Mouse (Mus musculus) E14TG2a.4 (cell line): ENCODE measurements around the gene Atrnl1.
"Not testable (repeated sequence)": the region's sequence is repeated elsewhere in the genome, so short reads cannot be mapped to it uniquely, and the experiment has no call there.

Experiments used
- H3K27me3 ChIP-seq: 2 replicates; pipeline ENCODE4 v1.6.1; 2014; ENCODE audit warnings: low read length, control low read depth; ENCODE audit not compliant: insufficient read depth
- H3K36me3 ChIP-seq: 2 replicates; pipeline ENCODE4 v1.6.1; 2014; ENCODE audit warnings: low read length, control low read depth; ENCODE audit not compliant: insufficient read depth
- H3K4me1 ChIP-seq: replicated peaks from 2 replicates; pipeline ENCODE4 v1.6.1; 2014; ENCODE audit warnings: low read depth, low read length, control low read depth
- H3K4me3 ChIP-seq: replicated peaks from 2 replicates; pipeline ENCODE4 v1.5.1; 2014; ENCODE audit warnings: mild to moderate bottlenecking, low read length
- H3K9me3 ChIP-seq: 2 replicates; pipeline ENCODE4 v1.6.1; 2014; ENCODE audit warnings: low read length, control low read depth
- CTCF ChIP-seq: conservative IDR thresholded peaks from 2 replicates; pipeline ENCODE4 v1.5.1; 2014; ENCODE audit warnings: low read length
- NANOG ChIP-seq: IDR thresholded peaks from 2 replicates; pipeline ENCODE4 v1.6.1; 2014; ENCODE audit warnings: borderline replicate concordance, low read length, mixed read lengths
- POU5F1 ChIP-seq: IDR thresholded peaks from 2 replicates; pipeline ENCODE4 v1.6.1; 2014; ENCODE audit warnings: low read length, borderline replicate concordance

Gene Atrnl1

GRCm38 (mm10) chr19:58029661-58030060 lies 418.8 kb downstream of the Atrnl1 start:
- Histone ChIP-seq H3K4me3 (no peak overlapping the region), H3K27me3 (no peaks in the 10 kb centered on the region), H3K36me3 (no peaks in the 10 kb centered on the region), H3K4me1 (no peaks in the 10 kb centered on the region), H3K9me3 (peaks cover 4% of the 10 kb centered on the region; the same call in 1 of the 2 replicates)
- TF ChIP-seq POU5F1 (no peak), NANOG (no peak), CTCF (no peak)

DNA sequence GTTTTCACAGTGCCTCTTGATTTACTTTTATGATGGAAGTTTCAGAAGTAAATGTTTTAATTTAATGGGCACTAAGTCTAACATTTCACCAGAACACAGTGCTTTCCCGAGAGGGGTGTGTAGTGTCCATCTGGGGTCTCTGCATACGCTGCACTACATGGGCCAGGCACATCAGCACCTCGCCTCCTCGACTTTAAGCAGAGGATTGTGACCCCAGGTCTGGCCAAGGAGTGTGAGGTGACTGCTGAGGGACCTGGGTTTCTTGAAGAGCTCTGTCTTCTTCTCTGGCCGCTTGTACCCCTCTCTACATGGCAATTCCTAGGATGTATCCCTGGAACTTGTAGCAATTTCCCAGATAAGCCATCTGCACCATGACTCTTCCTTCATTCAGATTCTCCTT lies 422.4 kb downstream of the Atrnl1 start:
- no peaks in the 10 kb centered on the region for H3K4me1 ChIP-seq
- peaks cover 4% of the 10 kb centered on the region; the same call in 1 of the 2 replicates for H3K9me3 ChIP-seq
- no peak for TF ChIP-seq NANOG
- no peak for TF ChIP-seq CTCF
- no peak for TF ChIP-seq POU5F1

GRCm38 (mm10) chr19:58036166-58036565 lies 425.3 kb downstream of the Atrnl1 start:
- Histone ChIP-seq H3K4me1 (no peaks in the 10 kb centered on the region), H3K9me3 (0 out of 2 replicates have a peak, but pooled peaks cover 5% of the 10 kb centered on the region), H3K27me3 (no peaks in the 10 kb centered on the region), H3K4me3 (no peak overlapping the region), H3K36me3 (no peaks in the 10 kb centered on the region)
- TF ChIP-seq NANOG (no peak), CTCF (no peak), POU5F1 (no peak)

More for the DNA sequence above, 422.4 kb downstream of the Atrnl1 start:
- Histone ChIP-seq H3K4me3 (no peak overlapping the region), H3K36me3 (no peaks in the 10 kb centered on the region), H3K27me3 (no peaks in the 10 kb centered on the region)

DNA sequence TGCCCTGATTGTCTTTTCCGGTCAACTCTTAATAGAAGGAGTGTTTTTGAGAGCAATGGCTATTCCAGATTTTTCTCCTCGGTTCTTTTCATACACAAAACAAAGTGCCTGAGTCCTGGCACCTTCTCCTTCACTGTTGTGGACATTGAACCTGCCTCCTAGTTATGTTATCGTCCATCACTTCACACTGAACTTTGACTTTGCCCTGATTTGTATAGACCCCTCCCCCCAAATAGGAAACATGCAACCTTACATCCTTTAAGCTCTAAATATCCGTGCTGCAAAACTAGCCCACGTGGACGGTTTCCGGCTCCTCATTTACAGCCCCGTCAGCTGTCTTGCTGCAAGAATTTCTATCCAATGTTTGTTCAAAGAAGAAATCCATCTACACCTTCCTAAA lies 432.3 kb downstream of the Atrnl1 start:
- no peak for TF ChIP-seq CTCF
- TF ChIP-seq POU5F1: no peak
- TF ChIP-seq NANOG: no peak
- H3K27me3 ChIP-seq: no peaks in the 10 kb centered on the region
- H3K4me1 ChIP-seq: no peaks in the 10 kb centered on the region
- no peaks in the 10 kb centered on the region for H3K36me3 ChIP-seq
- no peak overlapping the region for H3K4me3 ChIP-seq
- H3K9me3 ChIP-seq: 0 out of 2 replicates have a peak, but pooled peaks cover 7% of the 10 kb centered on the region

DNA sequence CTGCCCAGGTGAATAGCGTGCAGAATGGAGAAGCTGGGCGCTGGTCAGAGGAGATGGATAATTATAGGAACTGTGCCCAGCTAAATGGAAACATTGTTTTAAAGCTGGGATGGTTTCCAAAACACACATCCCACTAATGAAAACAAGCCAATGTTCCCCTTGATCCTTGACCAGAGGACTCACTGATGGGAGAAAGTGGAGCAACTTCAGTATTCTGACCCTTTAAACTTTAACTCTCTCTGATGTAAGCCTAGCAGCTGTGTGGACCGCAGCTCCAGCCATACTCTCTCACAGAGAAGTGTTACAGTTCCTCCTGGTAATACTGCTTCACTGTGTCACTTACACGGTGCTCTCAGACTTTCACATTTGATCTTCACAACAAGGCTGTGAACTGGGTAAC lies 432.7 kb downstream of the Atrnl1 start:
- TF ChIP-seq NANOG: no peak
- TF ChIP-seq CTCF: no peak
- TF ChIP-seq POU5F1: no peak
- no peaks in the 10 kb centered on the region for H3K36me3 ChIP-seq

DNA sequence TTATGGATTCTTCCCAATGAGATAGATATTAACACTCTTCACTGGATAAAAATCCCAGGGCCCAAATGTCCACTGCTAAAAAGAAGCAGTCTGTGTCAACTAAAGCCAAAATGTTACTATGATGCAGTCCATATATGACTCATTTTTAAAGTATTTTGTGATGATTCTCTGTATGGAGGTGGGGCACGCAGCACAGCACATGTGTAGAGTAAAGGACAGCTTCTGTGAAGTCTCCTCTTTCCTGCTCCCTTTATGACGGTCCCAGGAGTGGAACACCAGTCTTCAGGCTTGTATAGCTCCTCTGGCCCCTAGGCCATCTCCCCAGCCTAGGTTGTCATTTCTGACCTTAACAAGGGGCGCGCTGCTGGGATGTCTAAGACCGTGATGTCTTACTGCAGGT lies 434.0 kb downstream of the Atrnl1 start:
- H3K4me1 ChIP-seq: no peaks in the 10 kb centered on the region
- no peak overlapping the region for H3K4me3 ChIP-seq
- H3K36me3 ChIP-seq: no peaks in the 10 kb centered on the region
- H3K27me3 ChIP-seq: no peaks in the 10 kb centered on the region
- TF ChIP-seq POU5F1 (no peak), NANOG (no peak), CTCF (no peak)
- H3K9me3 ChIP-seq: 0 out of 2 replicates have a peak, but pooled peaks cover 7% of the 10 kb centered on the region

More for the DNA sequence above, 432.7 kb downstream of the Atrnl1 start:
- Histone ChIP-seq H3K9me3 (0 out of 2 replicates have a peak, but pooled peaks cover 7% of the 10 kb centered on the region), H3K27me3 (no peaks in the 10 kb centered on the region), H3K4me1 (no peaks in the 10 kb centered on the region), H3K4me3 (no peak overlapping the region)

- TF ChIP-seq CTCF (no peak), NANOG (no peak)
- Histone ChIP-seq H3K36me3 (no peaks in the 10 kb centered on the region), H3K4me3 (no peak overlapping the region), H3K9me3 (no peaks in the 10 kb centered on the region), H3K4me1 (no peaks in the 10 kb centered on the region), H3K27me3 (no peaks in the 10 kb centered on the region)
Measured at GRCm38 (mm10) chr19:58046656-58047055, 435.8 kb downstream of the Atrnl1 start.

- not testable (repeated sequence) for H3K9me3 ChIP-seq, H3K27me3 ChIP-seq, H3K4me3 ChIP-seq, H3K4me1 ChIP-seq, H3K36me3 ChIP-seq
Measured at GRCm38 (mm10) chr19:58050410-58050809, 439.6 kb downstream of the Atrnl1 start.

DNA sequence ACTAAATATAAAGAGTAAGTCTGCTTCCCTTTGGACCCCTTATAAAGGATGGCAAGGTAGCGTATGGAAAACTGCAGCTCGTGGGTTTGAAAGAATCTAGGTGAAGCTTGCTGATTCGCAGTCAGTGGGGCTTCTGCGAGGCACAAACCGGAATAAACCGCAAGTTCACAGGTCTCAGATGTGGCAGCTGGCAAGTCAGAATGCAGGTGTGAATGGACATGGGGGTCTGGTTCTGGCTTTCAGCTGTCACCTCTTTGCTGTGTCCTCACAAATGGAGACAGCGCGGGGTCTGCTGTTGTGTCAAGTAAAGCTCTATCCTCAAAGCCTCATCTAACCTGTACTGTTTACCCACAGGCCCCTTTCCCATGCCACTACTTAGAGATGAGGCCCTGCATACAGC lies 440.2 kb downstream of the Atrnl1 start:
- H3K36me3 ChIP-seq: no peaks in the 10 kb centered on the region
- no peaks in the 10 kb centered on the region for H3K27me3 ChIP-seq
- H3K4me3 ChIP-seq: no peak overlapping the region
- TF ChIP-seq POU5F1: no peak
- TF ChIP-seq NANOG: no peak
- no peak for TF ChIP-seq CTCF
- no peaks in the 10 kb centered on the region for H3K9me3 ChIP-seq
- H3K4me1 ChIP-seq: no peaks in the 10 kb centered on the region
